Mouse (Mus musculus) liver, embryonic 15.5 days (tissue): Measurements from ENCODE around the gene Alkbh6. TPM values are rescaled to one million over a fixed set of nuclear protein-coding genes. Genes with fewer than 3 reads are reported as not detected.

Source experiments
- ATAC-seq: fragments of 200-750 bp; cut with Nextera tagmentation; 2 replicates; pipeline ENCODE4 v1.8.0; 2017; ENCODE audit warnings: moderate number of reproducible peaks, mild to moderate bottlenecking, moderate library complexity; ENCODE audit not compliant: insufficient read depth
- H3K27ac ChIP-seq: fragments of 300-500 bp; sonication (generic); replicated peaks from 2 replicates; pipeline ENCODE4 v1.5.1; 2015; ENCODE audit warnings: mild to moderate bottlenecking, inconsistent platforms
- H3K27me3 ChIP-seq: fragments of 300-500 bp; sonication (generic); 2 replicates; pipeline ENCODE4 v1.6.1; 2015; ENCODE audit warnings: mild to moderate bottlenecking, inconsistent platforms
- H3K36me3 ChIP-seq: fragments of 300-500 bp; sonication (generic); replicated peaks from 2 replicates; pipeline ENCODE4 v1.6.1; 2015; ENCODE audit warnings: moderate library complexity, mild to moderate bottlenecking, inconsistent platforms
- H3K4me1 ChIP-seq: fragments of 300-500 bp; sonication (generic); replicated peaks from 2 replicates; pipeline ENCODE4 v1.6.1; 2015; ENCODE audit warnings: inconsistent platforms
- H3K4me2 ChIP-seq: fragments of 300-500 bp; sonication (generic); 2 replicates; pipeline ENCODE4 v1.6.1; 2015; ENCODE audit warnings: moderate library complexity, mild to moderate bottlenecking, inconsistent platforms
- H3K4me3 ChIP-seq: fragments of 300-500 bp; sonication (generic); replicated peaks from 2 replicates; pipeline ENCODE4 v1.5.1; 2015; ENCODE audit warnings: mild to moderate bottlenecking, inconsistent platforms
- H3K9ac ChIP-seq: fragments of 300-500 bp; sonication (generic); 2 replicates; pipeline ENCODE4 v1.6.1; 2015; ENCODE audit warnings: moderate library complexity, mild to moderate bottlenecking, inconsistent platforms
- H3K9me3 ChIP-seq: fragments of 300-500 bp; sonication (generic); replicated peaks from 2 replicates; pipeline ENCODE4 v1.6.1; 2016; ENCODE audit warnings: inconsistent platforms
- WGBS: fragments of 180-500 bp; shearing (Covaris S2); methylation state at CpG from one replicate; pipeline ENCODE4 v1.1.7; 2015; ENCODE audit warnings: mixed read lengths; ENCODE audit not compliant: insufficient replicate concordance; 5-methylcytosine and 5-hydroxymethylcytosine counted together
- polyA plus RNA-seq: library from polyadenylated mRNA; unstranded; fragments of >200 nt; fragmentation: Nextera tagmentation; extraction: Ambion mirVana; gene quantifications from 2 replicates; pipeline ENCODE4 v1.2.1, GENCODE M21; 2015

The Alkbh6 gene
- polyA plus RNA-seq, 1 experiment from 2014 or later: 15.9 TPM

- Histone ChIP-seq H3K4me2 (no peak overlapping the region), H3K27ac (no peak overlapping the region), H3K36me3 (no peaks in the 10 kb centered on the region), H3K9me3 (no peaks in the 10 kb centered on the region), H3K27me3 (peaks cover 41% of the 10 kb centered on the region), H3K9ac (no peak overlapping the region), H3K4me3 (no peak overlapping the region), H3K4me1 (peaks cover 4% of the 10 kb centered on the region; the same call in 1 of the 2 replicates)
- ATAC-seq: no peak
- WGBS: 45% methylated on average over 18 of the region's 18 CpGs
These were observed 24.2 kb downstream of the Alkbh6 start for GRCm38 (mm10) chr7:30332622-30333259.

GRCm38 (mm10) chr7:30333436-30333835, 24.9 kb downstream of the Alkbh6 start:
- no peaks in the 10 kb centered on the region for H3K9me3 ChIP-seq
- H3K4me1 ChIP-seq: peaks cover 4% of the 10 kb centered on the region; the same call in 1 of the 2 replicates
- ATAC-seq: no peak
- H3K36me3 ChIP-seq: no peaks in the 10 kb centered on the region
- no peak overlapping the region for H3K9ac ChIP-seq
- peaks cover 41% of the 10 kb centered on the region for H3K27me3 ChIP-seq
- no peak overlapping the region for H3K27ac ChIP-seq
- 36% methylated on average over 4 of the region's 4 CpGs for WGBS
- H3K4me3 ChIP-seq: no peak overlapping the region
- H3K4me2 ChIP-seq: no peak overlapping the region

- Histone ChIP-seq H3K4me3 (no peak overlapping the region), H3K9ac (no peak overlapping the region), H3K36me3 (no peaks in the 10 kb centered on the region), H3K27me3 (peaks cover 41% of the 10 kb centered on the region), H3K4me2 (no peak overlapping the region), H3K9me3 (no peaks in the 10 kb centered on the region), H3K4me1 (peaks cover 4% of the 10 kb centered on the region; the same call in 1 of the 2 replicates), H3K27ac (no peak overlapping the region)
- ATAC-seq: no peak
- 46% methylated on average over 5 of the region's 5 CpGs for WGBS
These were observed 26.0 kb downstream of the Alkbh6 start for GRCm38 (mm10) chr7:30334563-30334962.

- Histone ChIP-seq H3K27me3 (peaks cover 35% of the 10 kb centered on the region), H3K27ac (no peak overlapping the region), H3K36me3 (no peaks in the 10 kb centered on the region), H3K9me3 (no peaks in the 10 kb centered on the region), H3K4me2 (no peak overlapping the region), H3K4me1 (peaks cover 4% of the 10 kb centered on the region; the same call in 1 of the 2 replicates), H3K9ac (no peak overlapping the region), H3K4me3 (no peak overlapping the region)
- WGBS: 63% methylated on average over 6 of the region's 6 CpGs
- no peak for ATAC-seq
These were observed 27.2 kb downstream of the Alkbh6 start for GRCm38 (mm10) chr7:30335688-30336087.

GRCm38 (mm10) chr7:30336384-30336783, 27.9 kb downstream of the Alkbh6 start:
- no peaks in the 10 kb centered on the region for H3K9me3 ChIP-seq
- H3K27me3 ChIP-seq: peaks cover 35% of the 10 kb centered on the region
- H3K4me2 ChIP-seq: no peak overlapping the region
- no peak overlapping the region for H3K4me3 ChIP-seq
- H3K9ac ChIP-seq: no peak overlapping the region
- no peaks in the 10 kb centered on the region for H3K36me3 ChIP-seq
- H3K4me1 ChIP-seq: peaks cover 4% of the 10 kb centered on the region; the same call in 1 of the 2 replicates
- 6% methylated on average over 9 of the region's 9 CpGs for WGBS
- no peak overlapping the region for H3K27ac ChIP-seq
- no peak for ATAC-seq

GRCm38 (mm10) chr7:30339432-30340109, 31.1 kb downstream of the Alkbh6 start:
- no peak overlapping the region for H3K4me3 ChIP-seq
- no peaks in the 10 kb centered on the region for H3K4me1 ChIP-seq
- no peaks in the 10 kb centered on the region for H3K36me3 ChIP-seq
- no peak overlapping the region for H3K4me2 ChIP-seq
- H3K27me3 ChIP-seq: peaks cover 16% of the 10 kb centered on the region
- WGBS: 48% methylated on average over 5 of the region's 5 CpGs
- H3K9me3 ChIP-seq: no peaks in the 10 kb centered on the region
- no peak overlapping the region for H3K9ac ChIP-seq
- no peak overlapping the region for H3K27ac ChIP-seq
- ATAC-seq: no peak

- H3K4me3 ChIP-seq: no peak overlapping the region
- ATAC-seq: no peak
- peaks cover 42% of the 10 kb centered on the region for H3K27me3 ChIP-seq
- no peak overlapping the region for H3K4me2 ChIP-seq
- no peak overlapping the region for H3K27ac ChIP-seq
- WGBS: 20% methylated on average over 21 of the region's 21 CpGs
- no peaks in the 10 kb centered on the region for H3K36me3 ChIP-seq
- H3K9ac ChIP-seq: no peak overlapping the region
- H3K9me3 ChIP-seq: no peaks in the 10 kb centered on the region
- 0 out of 2 replicates have a peak, but pooled peaks cover 2% of the 10 kb centered on the region for H3K4me1 ChIP-seq
These were observed 38.3 kb downstream of the Alkbh6 start for GRCm38 (mm10) chr7:30346635-30347379.

- Histone ChIP-seq H3K27me3 (peaks cover 42% of the 10 kb centered on the region), H3K9ac (no peak overlapping the region), H3K4me1 (0 out of 2 replicates have a peak, but pooled peaks cover 2% of the 10 kb centered on the region), H3K4me2 (no peak overlapping the region), H3K36me3 (no peaks in the 10 kb centered on the region), H3K9me3 (no peaks in the 10 kb centered on the region), H3K27ac (no peak overlapping the region), H3K4me3 (no peak overlapping the region)
- WGBS: 2% methylated on average over 30 of the region's 30 CpGs
- ATAC-seq: no peak
These were observed 39.3 kb downstream of the Alkbh6 start for GRCm38 (mm10) chr7:30347828-30348227.

GRCm38 (mm10) chr7:30353279-30353822, 44.8 kb downstream of the Alkbh6 start:
- no peaks in the 10 kb centered on the region for H3K36me3 ChIP-seq
- no peak for ATAC-seq
- H3K27ac ChIP-seq: no peak overlapping the region
- H3K4me3 ChIP-seq: no peak overlapping the region
- peaks cover 26% of the 10 kb centered on the region for H3K4me1 ChIP-seq
- no peaks in the 10 kb centered on the region for H3K9me3 ChIP-seq
- 13% methylated on average over 6 of the region's 6 CpGs for WGBS
- no peak overlapping the region for H3K4me2 ChIP-seq
- H3K27me3 ChIP-seq: peaks cover 21% of the 10 kb centered on the region
- H3K9ac ChIP-seq: no peak overlapping the region

- Histone ChIP-seq H3K9me3 (no peaks in the 10 kb centered on the region), H3K9ac (no peak overlapping the region), H3K36me3 (no peaks in the 10 kb centered on the region), H3K4me3 (no peak overlapping the region), H3K4me2 (0 out of 2 replicates have a peak overlapping the region, but pooled peaks have one; percentile 0), H3K27me3 (peaks cover 14% of the 10 kb centered on the region; the same call in 1 of the 2 replicates), H3K4me1 (peaks cover 27% of the 10 kb centered on the region), H3K27ac (peak overlapping the region; percentile 68)
- 51% methylated on average over 4 of the region's 4 CpGs for WGBS
- ATAC-seq: peak; percentile 35; the same call in 1 of the 2 replicates
These were observed 45.5 kb downstream of the Alkbh6 start for GRCm38 (mm10) chr7:30354059-30354458.
